ENCODE assay signal across 16 mouse cellular contexts in genomic region chr8:78732410-78732809, GRCm38 (mm10).
A peak's percentile ranks its signal among the peaks of the same experiment; 100 is the strongest.
DNase-seq lines count a peak whose midpoint lies in the region; ATAC-seq and TF ChIP-seq lines count a peak whose summit lies in the region.
"Had no signal": no experiment of that assay in that cellular context is flagged by ENCODE, and none has a peak within 500 bp of the region (broad histone marks: within the 10 kb centered on the region; RNA-seq: fewer than 3 reads in every experiment).

No protein-coding gene starts in this region.

- WGBS in lung, embryonic 15.5 days = 37% methylated on average over 7 of the region's 7 CpGs
- WGBS in lung, adult 2 months = 29% methylated on average over 7 of the region's 7 CpGs
- WGBS in limb, embryonic 13.5 days = 53% methylated on average over 7 of the region's 7 CpGs
- whole genome bisulfite sequencing in stomach, embryonic 16.5 days = 48% methylated on average over 7 of the region's 7 CpGs

- no peaks in the 10 kb centered on the region for H3K27me3 ChIP-seq in lung, embryonic 15.5 days
- H3K27me3 ChIP-seq in limb, embryonic 13.5 days = no peaks in the 10 kb centered on the region
- no peaks in the 10 kb centered on the region for H3K27me3 ChIP-seq in stomach, embryonic 16.5 days (ENCODE audit: control insufficient read depth, insufficient read depth, low read length)
- H3K27me3 ChIP-seq: hindbrain, embryonic 15.5 days; liver, embryonic 13.5 days had no signal

- DNase-seq in gastrocnemius, postnatal 25 days = peak; percentile 54
- no peak for DNase-seq in gastrocnemius, adult 8-10 months (ENCODE audit: low spot score in 2 of 2)
- no peak for DNase-seq in lung, adult 2 months
- DNase-seq in layer of hippocampus, postnatal 25 days (ENCODE audit: extremely low spot score in 1 of 2, low spot score in 1 of 2) = no peak
- DNase-seq: cerebellum, adult 11-12 months; kidney, adult 18-20 months; liver, embryonic 13.5 days had no signal

- H3K9me3 ChIP-seq in lung, embryonic 15.5 days = no peaks in the 10 kb centered on the region
- H3K9me3 ChIP-seq in limb, embryonic 13.5 days = no peaks in the 10 kb centered on the region
- H3K9me3 ChIP-seq in stomach, embryonic 16.5 days (replicated peaks; ENCODE audit: control insufficient read depth, low read length) = no peaks in the 10 kb centered on the region
- H3K9me3 ChIP-seq: hindbrain, embryonic 15.5 days; liver, embryonic 13.5 days had no signal

- no peak overlapping the region for H3K9ac ChIP-seq in lung, embryonic 15.5 days
- no peak overlapping the region for H3K9ac ChIP-seq in limb, embryonic 13.5 days
- no peak overlapping the region for H3K9ac ChIP-seq in stomach, embryonic 16.5 days (ENCODE audit: low read length)
- H3K9ac ChIP-seq: hindbrain, embryonic 15.5 days; liver, embryonic 13.5 days had no signal

- no peak for TF ChIP-seq CTCF in lung, adult 2 months (IDR thresholded peaks at IDR 0.05; ENCODE audit: insufficient read depth, low read length)

- no peak for TF ChIP-seq POLR2A in lung, adult 2 months (IDR thresholded peaks at IDR 0.05; ENCODE audit: borderline replicate concordance, extremely low read depth, low read depth, low read length)

- H3K4me2 ChIP-seq in lung, embryonic 15.5 days = no peak overlapping the region
- H3K4me2 ChIP-seq in limb, embryonic 13.5 days (replicated peaks) = no peak overlapping the region
- no peak overlapping the region for H3K4me2 ChIP-seq in stomach, embryonic 16.5 days (ENCODE audit: low read depth, low read length)
- H3K4me2 ChIP-seq: heart, embryonic 11.5 days; hindbrain, embryonic 15.5 days; liver, embryonic 13.5 days had no signal

- H3K4me3 ChIP-seq in lung, embryonic 15.5 days = no peak overlapping the region
- H3K4me3 ChIP-seq in lung, adult 2 months (replicated peaks; ENCODE audit: extremely low read depth, low read depth, low read length) = no peak overlapping the region
- no peak overlapping the region for H3K4me3 ChIP-seq in limb, embryonic 13.5 days
- no peak overlapping the region for H3K4me3 ChIP-seq in stomach, embryonic 16.5 days (replicated peaks; ENCODE audit: low read length)
- H3K4me3 ChIP-seq: erythroblast, embryonic 14.5 days; hindbrain, embryonic 15.5 days; left cerebral cortex, adult 2 months; liver, embryonic 13.5 days; myocyte had no signal

- peaks cover 13% of the 10 kb centered on the region; the same call in 1 of the 2 replicates for H3K4me1 ChIP-seq in lung, embryonic 15.5 days
- H3K4me1 ChIP-seq in lung, adult 2 months (ENCODE audit: control insufficient read depth, insufficient read depth, low read length) = peaks cover 9% of the 10 kb centered on the region
- H3K4me1 ChIP-seq in limb, embryonic 13.5 days = peaks cover 19% of the 10 kb centered on the region
- peaks cover 12% of the 10 kb centered on the region for H3K4me1 ChIP-seq in stomach, embryonic 16.5 days (ENCODE audit: control insufficient read depth, insufficient read depth, low read length)
- H3K4me1 ChIP-seq: hindbrain, embryonic 15.5 days; liver, embryonic 13.5 days had no signal

- no peaks in the 10 kb centered on the region; the same call in 1 of the 2 replicates for H3K36me3 ChIP-seq in lung, embryonic 15.5 days
- peaks cover 28% of the 10 kb centered on the region for H3K36me3 ChIP-seq in limb, embryonic 13.5 days
- H3K36me3 ChIP-seq in stomach, embryonic 16.5 days (ENCODE audit: control insufficient read depth, insufficient read depth, low read length) = no peaks in the 10 kb centered on the region

- peak overlapping the region; percentile 32; the same call in 1 of the 2 replicates for H3K27ac ChIP-seq in lung, embryonic 15.5 days
- H3K27ac ChIP-seq in limb, embryonic 13.5 days = 0 out of 2 replicates have a peak overlapping the region, but pooled peaks have one; percentile 6
- H3K27ac ChIP-seq in stomach, embryonic 16.5 days (ENCODE audit: low read length) = peak overlapping the region; percentile 21; the same call in 1 of the 2 replicates
- H3K27ac ChIP-seq: hindbrain, embryonic 15.5 days; left cerebral cortex, adult 2 months; liver, embryonic 13.5 days had no signal

- ATAC-seq in lung, embryonic 15.5 days (ENCODE audit: borderline replicate concordance, extremely low read depth, low FRiP score, low TSS enrichment) = no peak
- peak; percentile 61; the same call in 1 of the 2 replicates for ATAC-seq in limb, embryonic 13.5 days (ENCODE audit: low FRiP score, low read depth)
- peak; percentile 33; the same call in 1 of the 2 replicates for ATAC-seq in stomach, embryonic 16.5 days (ENCODE audit: insufficient read depth, low FRiP score)
- no peak for ATAC-seq in CD4-positive, CD25-positive, alpha-beta regulatory T cell, adult 4 months

Comparison
In these comparisons a context has a peak if more than half of its experiments do, and no peak if none do; other contexts are left out.
1. ATAC-seq: peak in limb, embryonic 13.5 days (single experiment) and stomach, embryonic 16.5 days (single experiment); none in lung, embryonic 15.5 days (single experiment) and CD4-positive, CD25-positive, alpha-beta regulatory T cell, adult 4 months (single experiment).
2. Peak in every context shown above with its lines, with median percentiles within 50 percentile points of each other: H3K27ac ChIP-seq.